Mouse (Mus musculus) bone marrow, adult 2 months (tissue): ENCODE data around the gene Ncapd2.

Experiments used
- CTCF ChIP-seq: fragments of 200-500 bp; IDR thresholded peaks from 2 replicates; pipeline ENCODE4 v1.5.1; 2011; ENCODE audit warnings: low read length, control low read depth; ENCODE audit not compliant: control insufficient read depth, insufficient read depth
- POLR2A ChIP-seq: fragments of 200-500 bp; IDR thresholded peaks from 2 replicates; pipeline ENCODE4 v1.6.1; 2011; ENCODE audit warnings: low read depth, mild to moderate bottlenecking, control low read depth, low read length, borderline replicate concordance; ENCODE audit not compliant: control insufficient read depth

- TF ChIP-seq CTCF (no peak), POLR2A (no peak)
These were observed 45.9 kb upstream of the Ncapd2 start for GRCm38 (mm10) chr6:125237421-125237820.
